Mouse (Mus musculus): ENCODE results near the gene Srf. TPM values are rescaled to one million over a fixed set of nuclear protein-coding genes. Genes with fewer than 3 reads are reported as not detected.

Gene Srf
- 89.1 and 90.0 TPM in 2 replicates for polyA plus RNA-seq (2012; rRNA removed)

GRCm38 (mm10) chr17:46555673-46556583 is at the start of gene Srf:
Srf (minus strand) TSS chr17:46556175.
- peak within 1 kb of the TSS; percentile 95 for H3K27ac ChIP-seq (ENCODE audit: insufficient read depth, low read length)
- H3K4me1 ChIP-seq (ENCODE audit: control insufficient read depth, insufficient read depth, low read length) = peaks cover 2% of the 10 kb centered on the region; the same call in 1 of the 2 replicates
- peak within 1 kb of the TSS; percentile 77 for H3K4me3 ChIP-seq (ENCODE audit: insufficient read depth, low read length)
- peak; percentile 52; the same call in 1 of the 2 replicates for TF ChIP-seq POLR2A (IDR thresholded peaks at IDR 0.05; ENCODE audit: extremely low read depth, insufficient read depth, low read length)
- TF ChIP-seq CTCF (IDR thresholded peaks at IDR 0.05; ENCODE audit: extremely low read depth, insufficient read depth, low read length) = no peak

GRCm38 (mm10) chr17:46605126-46605525 is 49.2 kb upstream of the Srf start:
- no peak for TF ChIP-seq CTCF (IDR thresholded peaks at IDR 0.05; ENCODE audit: extremely low read depth, insufficient read depth, low read length)
- no peak for TF ChIP-seq POLR2A (IDR thresholded peaks at IDR 0.05; ENCODE audit: extremely low read depth, insufficient read depth, low read length)
- Histone ChIP-seq H3K4me1 (ENCODE audit: control insufficient read depth, insufficient read depth, low read length) (peaks cover 3% of the 10 kb centered on the region; the same call in 1 of the 2 replicates), H3K4me3 (ENCODE audit: insufficient read depth, low read length) (no peak overlapping the region), H3K27ac (ENCODE audit: insufficient read depth, low read length) (no peak overlapping the region)

- TF ChIP-seq POLR2A (IDR thresholded peaks at IDR 0.05; ENCODE audit: extremely low read depth, insufficient read depth, low read length) (no peak), CTCF (IDR thresholded peaks at IDR 0.05; ENCODE audit: extremely low read depth, insufficient read depth, low read length) (no peak)
These were observed 47.3 kb upstream of the Srf start for GRCm38 (mm10) chr17:46603229-46603628.

GRCm38 (mm10) chr17:46602212-46602611 is 46.2 kb upstream of the Srf start:
- Histone ChIP-seq H3K4me3 (ENCODE audit: insufficient read depth, low read length) (no peak overlapping the region), H3K27ac (ENCODE audit: insufficient read depth, low read length) (no peak overlapping the region), H3K4me1 (ENCODE audit: control insufficient read depth, insufficient read depth, low read length) (peaks cover 5% of the 10 kb centered on the region; the same call in 1 of the 2 replicates)
- TF ChIP-seq POLR2A (IDR thresholded peaks at IDR 0.05; ENCODE audit: extremely low read depth, insufficient read depth, low read length) = no peak

More at GRCm38 (mm10) chr17:46603229-46603628, 47.3 kb upstream of the Srf start:
- H3K4me3 ChIP-seq (ENCODE audit: insufficient read depth, low read length) = no peak overlapping the region
- no peak overlapping the region for H3K27ac ChIP-seq (ENCODE audit: insufficient read depth, low read length)
- H3K4me1 ChIP-seq (ENCODE audit: control insufficient read depth, insufficient read depth, low read length) = peaks cover 5% of the 10 kb centered on the region; the same call in 1 of the 2 replicates

GRCm38 (mm10) chr17:46600569-46600968 is 44.6 kb upstream of the Srf start:
- TF ChIP-seq CTCF (IDR thresholded peaks at IDR 0.05; ENCODE audit: extremely low read depth, insufficient read depth, low read length) (peak; percentile 14; the same call in 1 of the 2 replicates), POLR2A (IDR thresholded peaks at IDR 0.05; ENCODE audit: extremely low read depth, insufficient read depth, low read length) (no peak)
- no peak overlapping the region for H3K4me3 ChIP-seq (ENCODE audit: insufficient read depth, low read length)

GRCm38 (mm10) chr17:46598963-46599362 is 43.0 kb upstream of the Srf start:
- H3K27ac ChIP-seq (ENCODE audit: insufficient read depth, low read length) = no peak overlapping the region
- H3K4me3 ChIP-seq (ENCODE audit: insufficient read depth, low read length) = no peak overlapping the region
- peaks cover 1% of the 10 kb centered on the region; the same call in 1 of the 2 replicates for H3K4me1 ChIP-seq (ENCODE audit: control insufficient read depth, insufficient read depth, low read length)
- TF ChIP-seq POLR2A (IDR thresholded peaks at IDR 0.05; ENCODE audit: extremely low read depth, insufficient read depth, low read length) = no peak
- TF ChIP-seq CTCF (IDR thresholded peaks at IDR 0.05; ENCODE audit: extremely low read depth, insufficient read depth, low read length) = no peak

More at GRCm38 (mm10) chr17:46600569-46600968, 44.6 kb upstream of the Srf start:
- no peak overlapping the region for H3K27ac ChIP-seq (ENCODE audit: insufficient read depth, low read length)
- peaks cover 5% of the 10 kb centered on the region; the same call in 1 of the 2 replicates for H3K4me1 ChIP-seq (ENCODE audit: control insufficient read depth, insufficient read depth, low read length)

- TF ChIP-seq CTCF (IDR thresholded peaks at IDR 0.05; ENCODE audit: extremely low read depth, insufficient read depth, low read length) (no peak), POLR2A (IDR thresholded peaks at IDR 0.05; ENCODE audit: extremely low read depth, insufficient read depth, low read length) (no peak)
- Histone ChIP-seq H3K4me1 (ENCODE audit: control insufficient read depth, insufficient read depth, low read length) (peaks cover 1% of the 10 kb centered on the region; the same call in 1 of the 2 replicates), H3K27ac (ENCODE audit: insufficient read depth, low read length) (no peak overlapping the region), H3K4me3 (ENCODE audit: insufficient read depth, low read length) (no peak overlapping the region)
These were observed 42.0 kb upstream of the Srf start for GRCm38 (mm10) chr17:46597956-46598355.

GRCm38 (mm10) chr17:46595336-46595735 is 39.4 kb upstream of the Srf start:
- H3K4me3 ChIP-seq (ENCODE audit: insufficient read depth, low read length) = no peak overlapping the region
- peak overlapping the region; percentile 38; the same call in 1 of the 2 replicates for H3K27ac ChIP-seq (ENCODE audit: insufficient read depth, low read length)
- peak; percentile 47 for TF ChIP-seq POLR2A (IDR thresholded peaks at IDR 0.05; ENCODE audit: extremely low read depth, insufficient read depth, low read length)
- TF ChIP-seq CTCF (IDR thresholded peaks at IDR 0.05; ENCODE audit: extremely low read depth, insufficient read depth, low read length) = no peak
- H3K4me1 ChIP-seq (ENCODE audit: control insufficient read depth, insufficient read depth, low read length) = peaks cover 1% of the 10 kb centered on the region; the same call in 1 of the 2 replicates

- H3K4me1 ChIP-seq (ENCODE audit: control insufficient read depth, insufficient read depth, low read length) = peaks cover 1% of the 10 kb centered on the region; the same call in 1 of the 2 replicates
- peak overlapping the region; percentile 38 for H3K27ac ChIP-seq (ENCODE audit: insufficient read depth, low read length)
- TF ChIP-seq CTCF (IDR thresholded peaks at IDR 0.05; ENCODE audit: extremely low read depth, insufficient read depth, low read length) = no peak
- no peak for TF ChIP-seq POLR2A (IDR thresholded peaks at IDR 0.05; ENCODE audit: extremely low read depth, insufficient read depth, low read length)
- no peak overlapping the region for H3K4me3 ChIP-seq (ENCODE audit: insufficient read depth, low read length)
These were observed 38.6 kb upstream of the Srf start for GRCm38 (mm10) chr17:46594606-46595005.

Measured in cortical plate, adult 2 months (tissue).